Mouse (Mus musculus) gastrocnemius, adult 8-10 months (tissue): ENCODE data around the gene Hdac2. TPM values are rescaled to one million over a fixed set of nuclear protein-coding genes. Genes with fewer than 3 reads are reported as not detected.

Source experiments
- DNase-seq, 2 experiments: peaks; one replicate each; pipeline ENCODE4 v3.0.0; 2022; ENCODE audit warnings: low spot score in 2 of 2
- total RNA-seq, 4 experiments: library from RNA; stranded (reverse); gene quantifications; 2 replicates each; pipeline ENCODE4 v1.2.4; 2022

Hdac2 gene
- total RNA-seq = 10 to 100 TPM; 47.8 to 54.9 (median 52.8) TPM

DNA sequence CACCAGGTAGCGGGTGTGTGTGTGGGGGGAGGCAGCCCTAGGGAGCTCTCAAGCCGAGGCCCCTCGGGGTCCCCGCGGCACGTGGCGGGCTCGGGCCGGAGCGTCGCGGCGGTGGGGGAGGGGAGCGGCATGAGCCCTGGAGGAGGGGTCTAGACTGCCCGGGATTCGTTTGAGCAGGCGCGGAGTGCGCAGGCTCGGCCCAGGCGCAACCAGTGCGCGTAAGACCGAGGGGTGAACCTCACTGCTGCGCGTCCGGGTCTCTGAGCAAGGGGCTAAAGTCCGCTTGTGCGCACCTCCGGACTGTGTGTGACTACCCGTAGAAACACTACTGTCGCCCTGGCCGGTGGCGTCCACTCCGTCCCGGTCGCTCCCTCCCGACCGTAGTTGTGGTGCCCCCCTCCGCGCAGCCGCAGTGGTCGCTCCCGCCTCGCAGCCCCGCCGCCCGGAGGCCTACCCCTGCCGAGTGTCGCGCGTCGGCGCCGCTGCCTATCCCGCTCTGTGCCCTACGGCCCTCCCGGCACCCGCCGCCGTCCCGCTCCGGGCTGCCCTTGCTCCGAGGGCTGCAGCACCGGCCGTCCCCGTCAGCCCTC lies at the start of gene Hdac2:
Gene Hdac2, plus strand, starts transcription at position 459 of the 590 bp plus-strand sequence.
- peak; percentile 67 to 81 for DNase-seq

DNA sequence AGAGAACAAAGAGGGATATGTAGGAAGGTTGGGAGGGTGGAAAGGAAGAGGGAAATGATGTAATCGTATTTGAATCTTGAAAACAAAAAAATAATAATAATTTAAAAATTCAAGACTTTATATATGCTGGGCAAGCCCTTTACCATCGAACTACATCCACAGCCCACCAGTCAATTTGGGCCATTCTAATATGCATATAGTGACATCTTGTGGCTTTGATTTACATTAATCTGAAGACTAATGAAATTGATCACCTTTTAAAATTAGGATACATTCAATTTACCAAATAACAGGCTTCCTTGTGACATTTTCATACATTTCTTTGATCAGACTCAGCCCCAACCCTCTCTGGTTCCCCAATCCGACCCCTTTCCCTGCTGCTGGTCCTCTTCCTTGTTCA lies 46.1 kb upstream of the Hdac2 start:
- no peak for DNase-seq

DNA sequence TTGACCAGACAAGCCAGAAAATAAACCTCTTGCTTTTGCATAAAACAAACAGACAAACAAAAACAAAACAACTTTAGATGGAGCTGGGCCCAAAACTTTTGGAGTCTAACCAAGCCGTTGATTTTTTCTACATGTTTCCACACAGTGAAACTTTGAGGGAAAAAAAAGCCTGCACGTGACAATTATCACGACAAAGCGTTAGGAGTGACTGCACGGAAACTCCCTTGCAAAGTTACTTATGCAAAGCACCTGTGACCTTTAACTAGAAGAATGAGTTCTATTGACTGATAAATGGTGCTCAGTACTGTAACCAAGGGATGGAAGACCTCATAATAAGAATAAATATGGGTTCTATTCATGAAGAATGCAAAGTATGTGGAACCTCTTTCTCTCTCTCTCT lies 38.5 kb upstream of the Hdac2 start:
- no peak for DNase-seq

GRCm38 (mm10) chr10:36936271-36936670 lies 38.1 kb upstream of the Hdac2 start:
- no peak for DNase-seq

- DNase-seq = no peak
Measured at GRCm38 (mm10) chr10:36951742-36952141, 22.6 kb upstream of the Hdac2 start.

DNA sequence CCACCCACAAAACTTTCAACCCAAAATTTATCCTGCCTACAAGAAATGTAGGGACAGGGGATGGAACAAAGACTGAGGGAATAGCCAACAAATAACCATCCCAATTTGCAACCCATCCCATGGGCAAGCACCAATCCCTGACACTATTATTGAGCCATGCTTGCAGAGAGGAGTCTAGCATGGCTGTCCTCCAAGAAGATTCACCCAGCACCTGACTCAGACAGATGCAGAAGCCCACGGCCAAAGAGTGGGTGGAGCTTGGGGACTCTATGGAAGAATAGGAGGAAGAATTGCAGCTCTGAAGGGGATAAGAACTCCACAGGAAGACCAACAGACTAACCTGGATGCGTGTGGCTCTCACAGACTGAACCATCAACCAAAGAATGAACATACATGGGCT lies 21.7 kb upstream of the Hdac2 start:
- no peak for DNase-seq

GRCm38 (mm10) chr10:36959563-36960110 lies 14.7 kb upstream of the Hdac2 start:
- no peak for DNase-seq

DNA sequence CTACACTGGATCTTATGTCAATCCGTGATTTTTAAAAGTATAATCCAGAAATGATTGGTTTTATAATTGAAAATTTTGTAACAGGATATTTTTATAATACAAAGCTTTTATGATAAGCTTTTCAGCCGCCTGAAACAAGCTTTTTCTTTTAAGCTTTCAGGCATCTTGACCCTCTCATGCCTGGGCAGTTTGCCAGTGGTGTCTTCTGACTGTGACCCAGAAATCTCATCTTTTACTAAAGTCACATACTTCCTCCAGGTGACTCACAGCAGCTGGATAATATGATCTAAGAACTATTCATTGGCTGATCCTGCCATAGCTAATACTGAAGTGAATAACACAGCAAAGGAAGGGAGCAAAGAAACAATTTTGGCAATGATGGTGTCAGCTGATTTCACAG lies 9.9 kb upstream of the Hdac2 start:
- DNase-seq = no peak

DNA sequence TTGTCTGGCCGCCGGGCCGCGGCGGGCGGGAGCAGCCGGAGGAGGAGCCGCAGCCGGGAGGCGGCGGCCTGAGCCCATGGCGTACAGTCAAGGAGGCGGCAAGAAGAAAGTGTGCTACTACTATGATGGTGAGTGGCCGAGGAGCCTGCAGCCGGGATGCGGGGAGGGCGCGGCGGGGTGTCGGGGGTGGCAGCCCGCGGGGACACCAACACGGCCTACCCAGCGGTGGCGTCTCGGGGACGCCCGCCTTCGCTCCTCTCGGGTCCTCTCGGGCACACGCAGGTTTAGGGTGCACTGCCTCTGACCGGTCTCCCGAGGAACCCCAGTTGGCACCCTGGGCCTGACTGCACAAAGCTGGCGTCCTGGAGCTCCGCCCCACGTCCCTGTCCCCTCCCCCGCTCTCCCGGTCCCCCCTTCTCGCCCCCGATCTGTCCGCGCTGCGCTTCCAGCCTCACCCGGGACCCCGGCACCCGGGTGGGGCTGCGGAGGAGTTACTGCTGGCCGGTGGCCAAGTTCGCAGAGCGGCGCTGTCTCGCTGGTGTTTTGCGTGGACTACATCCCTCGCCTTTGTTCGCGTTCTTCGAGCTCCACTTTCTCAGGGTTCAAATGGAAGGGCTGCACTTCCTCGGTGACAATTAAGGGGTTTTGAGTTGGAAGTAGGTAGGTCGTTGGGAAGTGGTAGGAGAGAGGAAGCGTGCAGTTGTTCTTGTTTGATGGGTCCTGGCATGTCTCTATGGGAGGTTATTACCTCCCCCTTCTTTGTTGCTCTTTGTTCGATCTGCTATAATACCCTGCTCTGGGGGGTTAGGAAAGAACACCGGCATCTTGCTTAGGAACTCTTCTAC lies 554 bp downstream of the Hdac2 start:
- peak in 1 of 2 experiments; percentile 47 for DNase-seq

- DNase-seq = no peak
Measured at GRCm38 (mm10) chr10:36981866-36982265, 7.5 kb downstream of the Hdac2 start.

DNA sequence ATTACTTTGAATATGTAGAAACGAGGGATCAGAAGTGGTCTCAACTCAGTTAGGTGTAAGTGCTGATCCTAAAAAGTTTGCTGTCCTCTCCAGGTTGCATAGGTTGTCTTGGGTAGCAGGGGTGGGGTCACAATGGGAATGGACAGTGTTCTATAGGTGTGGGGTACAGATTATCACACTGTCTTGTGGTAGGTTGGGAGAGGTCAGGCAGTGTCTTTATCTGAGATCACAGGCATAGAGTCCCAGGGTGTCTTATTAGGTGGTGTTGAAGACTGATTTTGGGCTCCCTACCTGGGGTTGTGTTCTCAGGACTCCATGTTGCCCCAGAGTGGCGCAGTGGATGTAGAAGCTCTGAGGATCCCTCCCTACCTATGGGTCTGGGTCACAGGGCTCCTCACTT lies 17.8 kb downstream of the Hdac2 start:
- DNase-seq = no peak

DNA sequence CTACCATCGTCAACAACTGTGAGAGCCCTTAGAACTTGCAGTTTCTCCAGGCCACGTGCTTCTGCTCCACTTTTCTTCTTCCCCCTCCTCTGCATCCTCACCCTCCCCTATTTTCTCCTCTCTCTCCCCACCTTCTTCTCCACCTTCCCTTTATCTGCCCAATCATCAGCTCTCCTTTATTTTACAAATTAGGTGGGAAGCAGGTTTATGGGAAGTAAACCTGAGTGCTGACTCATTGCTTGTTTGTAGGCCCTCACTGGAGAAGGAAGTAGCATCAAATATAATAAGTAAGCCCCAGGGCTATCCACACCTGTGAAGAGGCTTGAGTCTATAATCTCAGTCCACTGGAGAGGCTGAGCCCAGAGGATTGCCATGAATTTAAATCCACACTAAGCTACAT lies 26.5 kb downstream of the Hdac2 start:
- DNase-seq = no peak

GRCm38 (mm10) chr10:37014274-37015107 lies 40.1 kb downstream of the Hdac2 start:
- peak in 1 of 2 experiments; percentile 14 for DNase-seq

DNA sequence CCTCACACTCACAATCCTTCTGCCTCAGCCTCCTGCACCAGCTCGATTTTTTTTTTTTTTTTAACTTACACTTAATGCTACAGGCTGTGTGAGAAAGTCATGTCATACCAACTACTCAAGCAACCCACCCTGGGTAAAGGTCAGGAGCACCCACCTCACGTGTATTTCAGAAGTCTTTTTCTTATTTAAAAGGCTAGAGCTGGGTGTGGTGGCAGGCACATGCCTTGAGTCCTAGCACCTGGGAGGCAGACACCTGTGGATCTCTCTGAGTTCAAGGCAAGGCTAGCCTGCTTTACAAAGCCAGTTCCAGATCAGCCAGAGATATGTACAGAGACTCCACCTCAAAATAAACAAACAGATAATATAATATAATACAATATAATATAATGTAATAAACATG lies 41.4 kb downstream of the Hdac2 start:
- DNase-seq = no peak

DNA sequence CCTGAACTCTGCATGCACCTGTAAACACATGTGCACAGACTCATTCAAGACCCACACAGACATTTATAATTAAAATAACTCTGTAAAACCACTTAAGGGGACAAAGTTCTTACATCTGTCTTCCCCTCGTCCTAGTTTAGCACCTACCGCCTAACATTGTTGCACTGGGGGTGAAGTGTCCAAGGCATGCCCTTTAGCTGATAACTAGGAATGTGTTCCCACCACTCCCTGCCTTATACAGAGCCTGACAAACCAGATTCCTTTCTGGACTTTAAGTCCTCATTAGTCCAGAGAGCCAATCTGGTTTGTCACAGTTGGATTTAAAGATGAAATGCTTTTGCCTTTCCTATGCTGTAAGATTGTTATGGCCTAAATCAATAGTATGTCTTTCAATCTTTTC lies 41.9 kb downstream of the Hdac2 start:
- no peak for DNase-seq

DNA sequence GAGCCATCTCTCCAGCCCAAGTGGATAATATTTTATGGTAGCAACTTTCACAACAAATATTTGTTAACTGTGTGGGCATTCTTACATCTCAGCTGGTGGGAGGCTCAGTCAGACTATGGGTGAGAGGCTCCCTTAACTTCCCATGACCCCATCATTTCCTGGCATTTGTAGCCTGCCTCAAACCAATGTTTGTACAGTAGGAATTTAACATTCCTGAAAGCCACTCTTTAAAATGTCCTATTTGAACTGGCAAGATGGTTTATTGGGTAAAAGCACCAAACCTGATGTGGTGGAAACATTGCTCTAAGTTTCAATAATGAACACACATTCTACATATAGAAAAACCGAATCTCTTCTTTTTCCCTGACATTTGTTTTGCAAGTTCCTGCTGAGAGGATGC lies 50.0 kb downstream of the Hdac2 start:
- no peak for DNase-seq

DNA sequence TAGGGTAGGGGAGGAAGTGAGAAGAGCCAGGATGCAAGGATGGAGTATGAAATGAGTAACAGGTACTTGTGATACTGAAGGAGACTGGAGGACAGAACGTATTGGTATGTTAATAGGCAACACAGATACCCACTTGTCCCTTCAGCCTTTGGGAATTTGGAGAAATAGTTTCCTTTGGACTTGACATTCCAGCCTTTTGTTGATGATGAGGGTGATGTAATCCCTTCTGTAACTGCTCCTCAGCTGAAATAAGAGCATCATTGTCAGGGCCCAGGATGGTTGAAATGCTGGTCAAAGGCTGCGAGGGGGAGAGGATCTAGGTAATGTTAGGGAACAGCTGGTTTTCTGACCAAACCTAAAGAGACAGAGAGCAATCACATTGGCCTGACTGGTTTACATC lies 54.3 kb downstream of the Hdac2 start:
- DNase-seq = no peak

DNA sequence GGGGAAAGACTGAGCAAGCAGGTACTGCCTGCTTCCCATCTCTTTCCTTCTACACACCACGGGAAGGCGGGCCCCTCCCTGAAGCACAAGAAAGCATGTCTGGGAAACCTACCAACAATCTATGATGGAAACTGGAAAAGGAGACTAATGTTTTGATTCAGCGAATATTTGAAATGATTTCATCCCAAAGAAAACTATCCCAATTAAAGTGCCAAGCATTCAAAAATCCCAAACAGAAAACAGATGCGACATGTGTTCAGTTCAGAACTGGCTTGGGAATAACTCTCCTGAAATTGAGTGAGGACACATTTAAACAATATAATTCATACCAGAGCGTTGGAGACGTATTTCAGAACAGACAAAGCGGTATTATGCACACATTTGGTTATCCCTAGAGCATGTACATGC lies 60.8 kb downstream of the Hdac2 start:
- peak in 1 of 2 experiments; percentile 23 for DNase-seq

DNA sequence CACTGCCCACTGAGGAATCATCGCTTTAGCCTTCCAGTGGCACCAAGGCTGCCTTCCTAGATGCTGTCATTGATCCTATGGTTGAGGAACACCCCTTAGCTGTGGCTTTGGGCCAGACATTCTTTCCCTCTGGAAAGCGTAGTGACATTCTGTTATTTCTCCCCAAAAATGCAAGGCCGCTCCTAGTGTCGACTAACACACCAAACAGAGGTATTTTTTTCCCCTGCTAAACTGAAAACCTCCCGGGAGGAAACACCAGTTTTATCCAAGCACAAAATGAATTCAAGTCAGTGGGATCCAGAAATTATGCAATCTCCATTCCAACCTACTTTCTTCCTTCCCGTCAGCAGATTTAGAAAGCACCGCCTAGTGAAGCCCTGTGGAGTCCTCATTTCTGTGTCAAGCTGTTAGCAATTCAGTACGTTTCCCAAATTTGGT lies 73.3 kb downstream of the Hdac2 start:
- DNase-seq = peak; percentile 28 to 46
